Mouse (Mus musculus): ENCODE data around the gene Cyp1a1. TPM values are rescaled to one million over a fixed set of nuclear protein-coding genes. Genes with fewer than 3 reads are reported as not detected.

Cyp1a1 gene
- polyA plus RNA-seq, 1 experiment from 2014 or later, result not detected

DNA sequence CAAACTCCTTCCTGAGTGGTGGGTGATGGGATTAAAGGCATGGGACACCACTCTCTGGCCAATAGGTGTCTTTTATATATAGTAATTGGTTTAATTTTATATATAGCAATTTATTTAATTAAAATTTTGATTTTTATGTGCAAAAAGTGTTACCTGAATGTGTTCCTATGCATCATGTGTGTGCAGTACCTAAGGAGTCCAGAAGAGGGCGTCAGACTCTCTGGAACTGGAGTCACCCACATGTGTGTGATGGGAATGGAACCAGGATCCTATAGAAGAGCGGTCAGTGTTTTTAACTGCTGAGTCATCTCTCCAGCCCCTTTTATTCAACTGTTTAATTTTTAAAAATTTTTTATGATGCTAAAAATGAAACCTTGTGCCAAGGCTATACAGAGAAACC lies 24.5 kb downstream of the Cyp1a1 start:
- Histone ChIP-seq H3K4me1 (peaks cover 11% of the 10 kb centered on the region), H3K9ac (no peak overlapping the region), H3K27me3 (no peaks in the 10 kb centered on the region), H3K9me3 (replicated peaks) (no peaks in the 10 kb centered on the region), H3K36me3 (peaks cover 37% of the 10 kb centered on the region), H3K4me2 (replicated peaks) (no peak overlapping the region), H3K4me3 (no peak overlapping the region), H3K27ac (no peak overlapping the region)
- no peak for ATAC-seq (ENCODE audit: low FRiP score)
- 68% methylated on average over 2 of the region's 2 CpGs for WGBS

DNA sequence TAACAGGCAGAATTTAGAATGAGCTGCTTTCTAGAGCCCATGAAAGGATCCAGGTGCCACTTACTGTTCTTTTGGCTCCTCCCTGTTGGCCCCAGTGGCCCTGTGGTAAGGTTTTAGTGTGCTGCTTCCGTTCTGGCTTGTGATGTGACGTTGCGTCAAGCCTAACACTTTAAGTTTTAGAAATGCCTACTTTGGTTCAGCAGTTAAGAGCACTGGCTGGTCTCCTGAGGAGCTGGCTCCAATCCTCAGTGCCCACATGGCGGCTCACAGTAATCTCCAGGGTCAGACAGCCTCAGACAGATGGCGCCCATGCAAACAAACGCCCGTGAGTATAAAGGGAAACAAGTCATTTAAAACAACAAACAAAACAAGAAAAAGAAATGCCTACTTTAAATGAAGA lies 30.7 kb downstream of the Cyp1a1 start:
- peaks cover 67% of the 10 kb centered on the region for H3K36me3 ChIP-seq
- H3K9me3 ChIP-seq (replicated peaks), result no peaks in the 10 kb centered on the region

DNA sequence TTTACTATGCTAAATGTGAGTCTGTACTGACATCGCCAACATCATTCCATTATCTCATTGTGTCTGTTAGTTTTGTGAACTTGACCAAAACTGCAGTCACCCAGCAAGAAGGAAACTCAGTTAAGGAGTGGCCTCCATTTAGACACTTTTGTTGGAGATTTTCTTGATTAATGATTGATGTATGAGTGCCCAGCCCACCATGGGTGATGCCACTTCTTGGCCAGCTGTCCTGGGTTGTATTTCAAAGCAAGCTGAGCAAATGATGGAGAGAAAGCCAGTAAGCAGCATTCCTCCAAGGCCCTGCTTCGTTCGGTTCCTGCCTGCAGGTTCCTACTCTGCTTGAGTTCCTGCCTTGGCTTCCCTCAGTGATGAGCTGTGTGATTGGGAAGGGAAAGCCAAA lies 33.0 kb downstream of the Cyp1a1 start:
- no peak overlapping the region for H3K4me2 ChIP-seq (replicated peaks)
- no peak for ATAC-seq (ENCODE audit: low FRiP score)
- H3K9me3 ChIP-seq (replicated peaks), result no peaks in the 10 kb centered on the region
- WGBS, result 92% methylated on average over 3 of the region's 3 CpGs
- H3K9ac ChIP-seq, result no peak overlapping the region
- H3K36me3 ChIP-seq, result peaks cover 48% of the 10 kb centered on the region
- no peak overlapping the region for H3K27ac ChIP-seq
- no peaks in the 10 kb centered on the region for H3K27me3 ChIP-seq
- no peak overlapping the region for H3K4me3 ChIP-seq
- no peaks in the 10 kb centered on the region for H3K4me1 ChIP-seq

More for the DNA sequence above, 30.7 kb downstream of the Cyp1a1 start:
- no peaks in the 10 kb centered on the region for H3K27me3 ChIP-seq
- 83% methylated on average over 7 of the region's 7 CpGs for WGBS
- no peak overlapping the region for H3K4me2 ChIP-seq (replicated peaks)
- ATAC-seq (ENCODE audit: low FRiP score), result no peak
- H3K9ac ChIP-seq, result no peak overlapping the region
- H3K4me1 ChIP-seq, result no peaks in the 10 kb centered on the region
- H3K27ac ChIP-seq, result no peak overlapping the region
- H3K4me3 ChIP-seq, result no peak overlapping the region

DNA sequence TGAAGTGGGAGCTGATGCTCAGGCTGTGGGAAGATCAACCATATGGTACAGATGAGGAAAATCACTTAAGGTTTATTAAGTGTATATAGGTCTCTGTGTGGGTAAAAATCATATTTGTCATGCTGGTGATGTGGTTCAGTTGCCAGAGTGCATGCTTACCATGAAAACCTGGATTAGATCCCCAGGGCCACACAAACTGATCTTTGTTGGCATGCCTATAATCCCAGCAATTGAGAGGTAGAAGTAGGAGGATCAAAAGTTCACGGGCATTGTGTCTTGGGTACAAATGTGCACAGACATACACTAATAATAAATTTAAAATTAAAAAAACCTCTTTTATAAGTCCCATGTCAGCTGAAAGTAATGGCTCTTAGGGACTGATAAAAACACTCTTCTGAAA lies 34.6 kb downstream of the Cyp1a1 start:
- peaks cover 49% of the 10 kb centered on the region for H3K36me3 ChIP-seq
- H3K27ac ChIP-seq, result no peak overlapping the region
- H3K9me3 ChIP-seq (replicated peaks), result no peaks in the 10 kb centered on the region
- 91% methylated on average over 1 of the region's 1 CpGs for WGBS
- H3K9ac ChIP-seq, result no peak overlapping the region
- H3K4me3 ChIP-seq, result no peak overlapping the region
- no peak for ATAC-seq (ENCODE audit: low FRiP score)
- H3K4me1 ChIP-seq, result no peaks in the 10 kb centered on the region
- no peaks in the 10 kb centered on the region for H3K27me3 ChIP-seq
- H3K4me2 ChIP-seq (replicated peaks), result no peak overlapping the region

DNA sequence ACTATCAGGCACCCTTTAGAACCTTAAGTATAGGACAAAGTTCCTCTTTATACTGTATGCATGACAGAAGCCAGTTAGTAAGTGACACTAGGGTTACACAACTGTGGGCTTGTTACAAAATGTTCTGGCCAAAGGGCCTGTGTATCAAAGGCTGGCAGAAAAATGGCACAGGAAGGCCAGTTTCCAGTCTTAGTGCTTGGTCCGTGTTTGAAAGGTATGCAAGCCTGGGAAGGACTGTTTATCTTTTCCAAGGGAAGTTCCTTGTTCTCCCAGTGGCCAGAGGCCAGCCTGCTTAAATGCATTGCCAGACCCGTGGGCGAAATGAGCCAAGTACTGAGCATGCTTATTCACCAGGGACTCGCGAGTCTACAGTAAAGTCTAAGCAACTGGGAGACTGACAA lies 35.6 kb downstream of the Cyp1a1 start:
- Histone ChIP-seq H3K9me3 (replicated peaks) (no peaks in the 10 kb centered on the region), H3K4me1 (no peaks in the 10 kb centered on the region), H3K9ac (no peak overlapping the region), H3K4me2 (replicated peaks) (no peak overlapping the region), H3K36me3 (peaks cover 50% of the 10 kb centered on the region), H3K4me3 (no peak overlapping the region), H3K27me3 (no peaks in the 10 kb centered on the region), H3K27ac (no peak overlapping the region)
- ATAC-seq (ENCODE audit: low FRiP score), result no peak
- WGBS, result 79% methylated on average over 5 of the region's 5 CpGs

DNA sequence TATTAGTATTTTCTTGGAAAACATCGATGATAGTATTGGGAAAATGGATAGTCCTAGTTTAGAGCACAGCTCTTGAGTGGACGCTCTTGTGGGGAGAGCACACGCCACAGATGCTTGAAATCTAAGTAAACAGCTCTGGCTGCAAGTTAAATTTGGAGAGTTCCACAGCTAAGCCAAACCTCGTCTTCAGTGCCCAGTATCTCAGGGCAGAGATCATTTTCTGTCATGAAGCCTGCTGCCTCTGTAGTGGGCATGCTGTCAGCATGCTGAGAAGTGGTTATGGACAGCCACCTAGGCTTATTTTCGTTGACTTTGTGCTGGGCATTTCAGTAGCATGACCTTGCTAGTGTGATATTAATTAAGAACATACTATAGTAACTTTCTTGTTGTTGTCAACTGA lies 36.1 kb downstream of the Cyp1a1 start:
- WGBS, result 91% methylated on average over 5 of the region's 5 CpGs
- Histone ChIP-seq H3K4me2 (replicated peaks) (no peak overlapping the region), H3K9ac (no peak overlapping the region), H3K27ac (no peak overlapping the region), H3K36me3 (peaks cover 46% of the 10 kb centered on the region), H3K4me1 (no peaks in the 10 kb centered on the region), H3K4me3 (no peak overlapping the region), H3K9me3 (replicated peaks) (no peaks in the 10 kb centered on the region), H3K27me3 (no peaks in the 10 kb centered on the region)
- no peak for ATAC-seq (ENCODE audit: low FRiP score)

DNA sequence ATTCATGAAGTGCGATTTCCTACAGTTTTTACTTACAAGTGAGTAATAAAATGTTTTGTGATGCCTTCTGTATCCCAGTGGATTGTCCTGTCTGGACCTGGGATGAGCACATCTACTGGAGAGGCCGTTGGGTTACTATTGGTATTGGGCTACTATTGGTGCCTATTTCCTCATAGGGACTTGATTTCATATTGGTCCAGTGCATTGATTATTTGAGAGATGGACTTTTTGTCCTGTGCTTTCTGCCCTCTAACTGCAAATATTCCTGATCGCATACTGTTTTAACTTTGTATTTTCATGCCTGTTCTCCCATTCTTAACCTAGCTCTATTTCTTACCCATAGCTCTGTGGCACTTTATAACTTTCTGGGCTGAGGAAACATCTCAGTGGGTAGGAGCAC lies 37.0 kb downstream of the Cyp1a1 start:
- no peak for ATAC-seq (ENCODE audit: low FRiP score)
- Histone ChIP-seq H3K27me3 (no peaks in the 10 kb centered on the region), H3K9me3 (replicated peaks) (no peaks in the 10 kb centered on the region), H3K27ac (no peak overlapping the region), H3K4me2 (replicated peaks) (no peak overlapping the region), H3K9ac (no peak overlapping the region), H3K36me3 (peaks cover 49% of the 10 kb centered on the region), H3K4me3 (no peak overlapping the region), H3K4me1 (no peaks in the 10 kb centered on the region)
- WGBS, result 94% methylated on average over 3 of the region's 3 CpGs

DNA sequence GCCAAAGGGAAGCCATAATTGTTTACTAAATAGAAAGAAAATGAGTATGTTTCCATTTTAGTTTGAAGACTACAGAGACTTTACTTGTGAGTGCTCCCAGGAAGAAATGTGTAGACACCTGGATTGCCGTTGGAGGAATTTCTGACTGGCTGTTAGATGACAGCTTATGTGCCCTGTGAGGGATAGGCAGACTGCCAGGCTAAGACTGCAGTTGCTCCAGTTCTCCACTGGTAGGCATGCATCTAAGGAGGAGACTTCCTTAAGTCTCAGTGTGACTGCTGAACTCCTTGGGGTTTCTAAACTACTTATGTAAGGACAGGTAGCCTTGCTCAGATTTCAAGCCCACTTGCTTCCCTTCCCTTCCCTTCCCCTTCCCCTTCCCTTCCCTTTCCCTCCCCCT lies 40.6 kb downstream of the Cyp1a1 start:
- no peak for ATAC-seq (ENCODE audit: low FRiP score)
- WGBS, result 97% methylated on average over 1 of the region's 1 CpGs
- Histone ChIP-seq H3K4me1 (no peaks in the 10 kb centered on the region), H3K9ac (no peak overlapping the region), H3K27me3 (no peaks in the 10 kb centered on the region), H3K27ac (no peak overlapping the region), H3K9me3 (replicated peaks) (no peaks in the 10 kb centered on the region), H3K4me3 (no peak overlapping the region), H3K36me3 (peaks cover 37% of the 10 kb centered on the region), H3K4me2 (replicated peaks) (no peak overlapping the region)

DNA sequence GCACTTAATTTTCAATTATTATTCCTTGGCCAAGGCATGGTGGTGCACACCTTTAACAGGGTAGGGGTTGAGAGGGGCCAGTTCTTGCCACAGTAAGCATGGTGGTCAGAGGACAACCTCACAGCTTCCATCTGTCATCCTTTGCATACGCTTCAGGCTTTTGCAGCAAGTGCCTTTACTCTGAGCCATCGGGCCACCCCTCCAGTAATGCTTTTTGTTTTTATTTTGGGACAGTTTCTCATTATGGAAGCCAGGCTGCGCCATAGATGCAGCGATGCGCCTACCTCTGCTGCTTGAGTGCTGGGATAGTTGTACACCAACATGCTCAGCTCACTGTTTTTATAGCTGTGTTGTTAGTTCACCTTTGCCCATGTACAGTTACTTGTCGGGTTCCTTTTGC lies 45.9 kb downstream of the Cyp1a1 start:
- no peak for ATAC-seq (ENCODE audit: low FRiP score)
- H3K27me3 ChIP-seq, result no peaks in the 10 kb centered on the region
- no peak overlapping the region for H3K9ac ChIP-seq
- no peak overlapping the region for H3K4me3 ChIP-seq
- peaks cover 3% of the 10 kb centered on the region; the same call in 1 of the 2 replicates for H3K4me1 ChIP-seq
- 97% methylated on average over 6 of the region's 6 CpGs for WGBS
- no peak overlapping the region for H3K4me2 ChIP-seq (replicated peaks)
- no peaks in the 10 kb centered on the region for H3K9me3 ChIP-seq (replicated peaks)
- H3K27ac ChIP-seq, result no peak overlapping the region
- H3K36me3 ChIP-seq, result peaks cover 17% of the 10 kb centered on the region

DNA sequence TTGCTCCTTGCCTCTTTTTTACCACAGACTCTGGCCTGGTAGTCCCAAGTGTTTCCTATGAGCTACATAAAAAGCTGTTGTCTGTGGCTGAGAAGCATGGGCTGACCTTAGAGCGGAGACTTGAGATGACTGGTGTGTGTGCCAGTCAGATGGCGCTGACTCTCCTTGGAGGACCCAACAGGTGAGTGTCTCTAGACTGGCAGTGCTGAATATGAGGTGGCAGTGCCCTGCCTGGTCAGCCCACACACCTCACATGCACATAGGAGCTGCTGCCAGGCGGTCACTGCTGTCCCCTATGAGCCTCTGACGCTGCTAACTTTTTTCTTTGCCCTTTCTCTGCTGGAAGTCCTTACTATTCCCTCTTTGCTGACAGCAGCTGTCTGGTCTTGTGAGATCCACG lies 52.1 kb downstream of the Cyp1a1 start:
- no peak for ATAC-seq (ENCODE audit: low FRiP score)
- no peak overlapping the region for H3K27ac ChIP-seq
- no peak overlapping the region for H3K4me2 ChIP-seq (replicated peaks)
- peaks cover 32% of the 10 kb centered on the region for H3K36me3 ChIP-seq
- H3K9me3 ChIP-seq (replicated peaks), result no peaks in the 10 kb centered on the region
- no peak overlapping the region for H3K9ac ChIP-seq
- H3K27me3 ChIP-seq, result no peaks in the 10 kb centered on the region
- no peak overlapping the region for H3K4me3 ChIP-seq
- H3K4me1 ChIP-seq, result peaks cover 3% of the 10 kb centered on the region; the same call in 1 of the 2 replicates
- 86% methylated on average over 5 of the region's 5 CpGs for WGBS

DNA sequence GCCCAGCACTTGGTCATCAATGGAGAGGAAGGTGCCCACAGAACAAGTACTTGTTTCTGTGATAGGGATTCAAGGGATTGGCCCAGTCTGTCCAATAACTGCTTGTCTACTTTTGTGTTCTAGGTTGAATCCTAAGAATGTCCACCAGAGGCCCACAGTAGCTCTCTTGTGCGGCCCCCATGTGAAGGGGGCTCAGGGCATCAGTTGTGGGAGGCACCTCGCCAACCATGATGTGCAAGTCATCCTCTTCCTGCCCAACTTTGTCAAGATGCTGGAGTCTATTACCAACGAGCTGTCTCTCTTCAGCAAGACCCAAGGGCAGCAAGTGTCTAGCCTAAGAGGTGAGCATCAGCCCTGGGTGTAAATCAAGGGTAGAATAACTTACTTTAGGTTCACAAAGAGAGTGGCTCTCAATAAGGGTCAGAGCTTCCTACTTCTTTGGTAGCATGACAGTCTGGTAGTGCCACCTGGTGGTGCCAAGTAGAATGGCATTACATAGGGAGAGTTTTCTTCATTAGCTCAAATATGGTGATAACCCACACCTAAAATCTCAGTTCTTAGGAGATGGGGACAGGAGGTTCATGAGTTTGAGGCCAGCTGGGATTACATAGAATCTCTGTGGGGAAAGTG lies 56.8 kb downstream of the Cyp1a1 start:
- no peaks in the 10 kb centered on the region for H3K27me3 ChIP-seq

DNA sequence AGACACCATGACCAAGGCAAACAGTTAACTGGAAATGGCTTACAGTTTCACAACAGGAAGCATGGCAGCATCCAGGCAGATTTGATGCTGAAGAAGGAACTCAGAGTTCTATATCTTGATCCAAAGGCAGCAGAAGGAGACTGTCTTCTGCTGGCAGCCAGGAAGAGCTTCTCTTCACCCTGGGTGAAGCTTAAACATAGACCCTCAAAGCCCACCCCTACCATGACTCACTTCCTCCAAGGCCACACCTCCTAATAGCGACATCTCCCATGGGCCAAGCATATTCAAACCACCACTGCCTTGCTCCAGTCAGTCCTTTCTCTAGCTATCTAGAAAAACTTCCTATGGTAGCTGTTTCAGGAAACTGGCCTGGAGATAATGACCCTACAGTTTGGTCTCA lies 59.3 kb downstream of the Cyp1a1 start:
- Histone ChIP-seq H3K27ac (no peak overlapping the region), H3K27me3 (no peaks in the 10 kb centered on the region), H3K36me3 (peaks cover 79% of the 10 kb centered on the region), H3K9ac (no peak overlapping the region), H3K4me1 (no peaks in the 10 kb centered on the region), H3K9me3 (replicated peaks) (no peaks in the 10 kb centered on the region), H3K4me3 (no peak overlapping the region), H3K4me2 (replicated peaks) (no peak overlapping the region)
- no peak for ATAC-seq (ENCODE audit: low FRiP score)
- WGBS, result 78% methylated on average over 1 of the region's 1 CpGs

More for the DNA sequence above, 56.8 kb downstream of the Cyp1a1 start:
- H3K4me1 ChIP-seq, result no peaks in the 10 kb centered on the region
- WGBS, result 77% methylated on average over 3 of the region's 3 CpGs
- no peak overlapping the region for H3K27ac ChIP-seq
- H3K4me3 ChIP-seq, result no peak overlapping the region
- no peak for ATAC-seq (ENCODE audit: low FRiP score)
- H3K9me3 ChIP-seq (replicated peaks), result no peaks in the 10 kb centered on the region
- H3K9ac ChIP-seq, result no peak overlapping the region
- no peak overlapping the region for H3K4me2 ChIP-seq (replicated peaks)
- peaks cover 76% of the 10 kb centered on the region for H3K36me3 ChIP-seq

DNA sequence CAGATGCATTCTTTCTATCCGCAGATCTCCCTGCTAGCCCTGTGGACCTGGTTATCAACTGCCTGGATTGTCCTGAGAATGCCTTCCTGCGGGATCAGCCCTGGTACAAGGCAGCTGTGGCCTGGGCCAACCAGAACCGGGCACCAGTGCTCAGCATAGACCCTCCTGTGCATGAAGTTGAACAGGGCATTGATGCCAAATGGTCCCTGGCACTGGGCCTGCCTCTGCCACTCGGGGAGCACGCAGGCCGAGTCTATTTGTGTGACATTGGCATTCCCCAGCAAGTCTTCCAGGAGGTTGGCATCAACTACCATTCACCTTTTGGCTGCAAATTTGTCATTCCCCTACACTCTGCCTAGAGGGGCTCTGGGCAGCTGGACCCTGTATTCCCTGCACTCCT lies 60.4 kb downstream of the Cyp1a1 start:
- H3K27ac ChIP-seq, result no peak overlapping the region
- WGBS, result 94% methylated on average over 6 of the region's 6 CpGs
- H3K9me3 ChIP-seq (replicated peaks), result no peaks in the 10 kb centered on the region
- H3K36me3 ChIP-seq, result peaks cover 86% of the 10 kb centered on the region
- H3K9ac ChIP-seq, result no peak overlapping the region
- no peak overlapping the region for H3K4me3 ChIP-seq
- H3K4me2 ChIP-seq (replicated peaks), result no peak overlapping the region
- no peaks in the 10 kb centered on the region for H3K27me3 ChIP-seq
- no peaks in the 10 kb centered on the region for H3K4me1 ChIP-seq
- ATAC-seq (ENCODE audit: low FRiP score), result no peak
